Mouse (Mus musculus): Measurements from ENCODE around the gene Gm2696. TPM values are rescaled to one million over a fixed set of nuclear protein-coding genes. Genes with fewer than 3 reads are reported as not detected.

Gm2696 gene
- polyA plus RNA-seq, 1 experiment = not detected

- no peak for TF ChIP-seq GATA1 (IDR thresholded peaks at IDR 0.05; ENCODE audit: low read length)
- no peak for TF ChIP-seq TAL1 (IDR thresholded peaks at IDR 0.05; ENCODE audit: low read length)
- H3K36me3 ChIP-seq (ENCODE audit: control insufficient read depth) = no peaks in the 10 kb centered on the region
- no peak overlapping the region for H3K4me3 ChIP-seq (replicated peaks)
- H3K4me1 ChIP-seq (ENCODE audit: control insufficient read depth) = peaks cover 5% of the 10 kb centered on the region
- peaks cover 3% of the 10 kb centered on the region for H3K9me3 ChIP-seq (ENCODE audit: control insufficient read depth, low read length)
- H3K27me3 ChIP-seq (ENCODE audit: control insufficient read depth) = no peaks in the 10 kb centered on the region
Observed at GRCm38 (mm10) chr10:77867546-77867945, 53.1 kb downstream of the Gm2696 start.

GRCm38 (mm10) chr10:77869651-77870050 lies 55.2 kb downstream of the Gm2696 start:
- Histone ChIP-seq H3K4me3 (replicated peaks) (no peak overlapping the region), H3K4me1 (ENCODE audit: control insufficient read depth) (peaks cover 1% of the 10 kb centered on the region), H3K9me3 (ENCODE audit: control insufficient read depth, low read length) (peaks cover 3% of the 10 kb centered on the region), H3K27me3 (ENCODE audit: control insufficient read depth) (no peaks in the 10 kb centered on the region), H3K36me3 (ENCODE audit: control insufficient read depth) (no peaks in the 10 kb centered on the region)
- TF ChIP-seq TAL1 (IDR thresholded peaks at IDR 0.05; ENCODE audit: low read length) = no peak
- TF ChIP-seq GATA1 (IDR thresholded peaks at IDR 0.05; ENCODE audit: low read length) = no peak

DNA sequence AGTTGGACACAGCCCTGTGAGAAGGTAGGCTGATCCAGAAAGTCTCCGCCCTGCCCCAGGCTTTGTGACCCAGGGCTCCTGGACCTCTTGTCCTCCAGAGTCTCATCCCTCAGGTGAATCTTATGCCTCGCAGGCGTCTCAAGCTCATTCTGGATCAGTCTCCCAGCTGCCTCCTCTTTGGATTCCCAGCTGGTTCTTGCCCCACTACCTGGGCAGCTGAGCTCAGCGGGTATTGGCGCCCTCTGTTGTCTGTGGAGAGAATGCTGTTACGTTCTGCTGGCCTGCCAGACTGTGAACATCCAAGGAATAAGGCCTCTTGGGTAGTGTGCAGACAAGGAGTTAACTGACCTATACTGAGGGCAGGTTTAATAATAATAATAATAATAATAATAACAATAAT lies 64.5 kb downstream of the Gm2696 start:
- H3K27me3 ChIP-seq (ENCODE audit: control insufficient read depth) = no peaks in the 10 kb centered on the region

GRCm38 (mm10) chr10:77880305-77880704 lies 65.8 kb downstream of the Gm2696 start:
- no peak for TF ChIP-seq GATA1 (IDR thresholded peaks at IDR 0.05; ENCODE audit: low read length)
- no peak for TF ChIP-seq TAL1 (IDR thresholded peaks at IDR 0.05; ENCODE audit: low read length)
- H3K36me3 ChIP-seq (ENCODE audit: control insufficient read depth) = no peaks in the 10 kb centered on the region
- peaks cover 2% of the 10 kb centered on the region; the same call in 1 of the 2 replicates for H3K9me3 ChIP-seq (ENCODE audit: control insufficient read depth, low read length)
- no peaks in the 10 kb centered on the region for H3K4me1 ChIP-seq (ENCODE audit: control insufficient read depth)
- H3K27me3 ChIP-seq (ENCODE audit: control insufficient read depth) = no peaks in the 10 kb centered on the region
- H3K4me3 ChIP-seq (replicated peaks) = no peak overlapping the region

More for the DNA sequence above, 64.5 kb downstream of the Gm2696 start:
- TF ChIP-seq TAL1 (IDR thresholded peaks at IDR 0.05; ENCODE audit: low read length) (no peak), GATA1 (IDR thresholded peaks at IDR 0.05; ENCODE audit: low read length) (no peak)
- Histone ChIP-seq H3K4me1 (ENCODE audit: control insufficient read depth) (no peaks in the 10 kb centered on the region), H3K4me3 (replicated peaks) (no peak overlapping the region), H3K9me3 (ENCODE audit: control insufficient read depth, low read length) (peaks cover 2% of the 10 kb centered on the region; the same call in 1 of the 2 replicates), H3K36me3 (ENCODE audit: control insufficient read depth) (no peaks in the 10 kb centered on the region)

- Histone ChIP-seq H3K4me1 (ENCODE audit: control insufficient read depth) (no peaks in the 10 kb centered on the region), H3K27me3 (ENCODE audit: control insufficient read depth) (no peaks in the 10 kb centered on the region), H3K36me3 (ENCODE audit: control insufficient read depth) (no peaks in the 10 kb centered on the region), H3K4me3 (replicated peaks) (no peak overlapping the region), H3K9me3 (ENCODE audit: control insufficient read depth, low read length) (peaks cover 2% of the 10 kb centered on the region; the same call in 1 of the 2 replicates)
- TF ChIP-seq TAL1 (IDR thresholded peaks at IDR 0.05; ENCODE audit: low read length) = no peak
- no peak for TF ChIP-seq GATA1 (IDR thresholded peaks at IDR 0.05; ENCODE audit: low read length)
Observed at GRCm38 (mm10) chr10:77882553-77882952, 68.1 kb downstream of the Gm2696 start.

Other genes with a start within 250 kb of the Gm2696 start
- gene Pttg1ip, start 233.0 kb upstream of the Gm2696 start, polyA plus RNA-seq (2012) = 7.2 and 9.7 TPM in 2 replicates
- 3.1 and 3.3 TPM in 2 replicates for gene Sumo3, start 208.6 kb upstream of the Gm2696 start, polyA plus RNA-seq (2012)
- not detected in 2 replicates for gene Gm49325, start 208.5 kb upstream of the Gm2696 start, polyA plus RNA-seq (2012)
- 2.6 and 2.9 TPM in 2 replicates for gene Ube2g2, start 192.4 kb upstream of the Gm2696 start, polyA plus RNA-seq (2012)
- not detected in 2 replicates for gene Tspear, start 128.1 kb upstream of the Gm2696 start, polyA plus RNA-seq (2012)
- not detected in 2 replicates for gene Gm19402, start 123.9 kb upstream of the Gm2696 start, polyA plus RNA-seq (2012)
- gene Gm9508, start 117.4 kb upstream of the Gm2696 start, polyA plus RNA-seq (2012) = not detected in 2 replicates
- not detected in 2 replicates for gene Gm10272, start 108.1 kb upstream of the Gm2696 start, polyA plus RNA-seq (2012)
- gene Gm10024, start 103.2 kb upstream of the Gm2696 start, polyA plus RNA-seq (2012) = not detected in 2 replicates
- not detected in 2 replicates for gene Gm10142, start 98.9 kb upstream of the Gm2696 start, polyA plus RNA-seq (2012)
- not detected in 2 replicates for gene Krtap12-1, start 94.1 kb upstream of the Gm2696 start, polyA plus RNA-seq (2012)
- gene Gm10100, start 88.2 kb upstream of the Gm2696 start, polyA plus RNA-seq (2012) = not detected in 2 replicates
- gene Gm18596, start 72.0 kb upstream of the Gm2696 start, polyA plus RNA-seq (2012) = not detected in 2 replicates
- not detected in 2 replicates for gene Gm9736, start 63.3 kb upstream of the Gm2696 start, polyA plus RNA-seq (2012)
- gene Gm3233, start 55.0 kb upstream of the Gm2696 start, polyA plus RNA-seq (2012) = not detected in 2 replicates
- gene Gm3238, start 43.4 kb upstream of the Gm2696 start, polyA plus RNA-seq (2012) = not detected in 2 replicates
- gene Gm7138, start 37.7 kb upstream of the Gm2696 start, polyA plus RNA-seq (2012) = not detected in 2 replicates
- gene Gm3250, start 32.1 kb upstream of the Gm2696 start, polyA plus RNA-seq (2012) = not detected in 2 replicates
- gene Gm7137, start 26.5 kb upstream of the Gm2696 start, polyA plus RNA-seq (2012) = not detected in 2 replicates
- not detected in 2 replicates for gene Gm9639, start 19.6 kb upstream of the Gm2696 start, polyA plus RNA-seq (2012)
- gene Gm19668, start 15.5 kb upstream of the Gm2696 start, polyA plus RNA-seq (2012) = not detected in 2 replicates
- not detected in 2 replicates for gene Gm9507, start 2.8 kb upstream of the Gm2696 start, polyA plus RNA-seq (2012)
- gene Krtap10-4, start 12.4 kb downstream of the Gm2696 start, polyA plus RNA-seq (2012) = not detected in 2 replicates
- 0.04 TPM in 1 of 2 replicates, not detected in the other for gene Krtap10-10, start 21.3 kb downstream of the Gm2696 start, polyA plus RNA-seq (2012)
- not detected in 2 replicates for gene Gm36176, start 32.1 kb downstream of the Gm2696 start, polyA plus RNA-seq (2012)
- not detected in 2 replicates for gene Gm10318, start 38.2 kb downstream of the Gm2696 start, polyA plus RNA-seq (2012)
- not detected in 2 replicates for gene Gm3285, start 47.3 kb downstream of the Gm2696 start, polyA plus RNA-seq (2012)
- gene Lrrc3, start 87.9 kb downstream of the Gm2696 start, polyA plus RNA-seq (2012) = 0.01 TPM in 1 of 2 replicates, not detected in the other
- gene Trpm2, start 155.9 kb downstream of the Gm2696 start, polyA plus RNA-seq (2012) = 0.01 and 0.02 TPM in 2 replicates
- gene 1810043G02Rik, start 163.8 kb downstream of the Gm2696 start, polyA plus RNA-seq (2012) = 1.2 and 2.4 TPM in 2 replicates
- 21.8 and 26.2 TPM in 2 replicates for gene Pfkl, start 195.4 kb downstream of the Gm2696 start, polyA plus RNA-seq (2012)
- not detected in 2 replicates for gene Dnmt3l, start 227.3 kb downstream of the Gm2696 start, polyA plus RNA-seq (2012)
- gene Aire, start 228.9 kb downstream of the Gm2696 start, polyA plus RNA-seq (2012) = not detected in 2 replicates

All from erythroblast, embryonic 14.5 days (primary cell).